Mouse (Mus musculus) limb, embryonic 15.5 days (tissue): ENCODE data around the gene Khk. TPM values are rescaled to one million over a fixed set of nuclear protein-coding genes. Genes with fewer than 3 reads are reported as not detected.
A peak's percentile ranks its signal among the peaks of the same experiment; 100 is the strongest.

ENCODE experiments used
- ATAC-seq: fragments of 200-750 bp; cut with Nextera tagmentation; 2 replicates; pipeline ENCODE4 v1.8.0; 2017; ENCODE audit warnings: low read depth, moderate TSS enrichment; ENCODE audit not compliant: insufficient number of reproducible peaks, low FRiP score, low TSS enrichment
- H3K27ac ChIP-seq: fragments of 300-500 bp; sonication (generic); 2 replicates; pipeline ENCODE4 v1.5.1; 2015; ENCODE audit warnings: moderate library complexity, mild to moderate bottlenecking, inconsistent platforms
- H3K27me3 ChIP-seq: fragments of 300-500 bp; sonication (generic); 2 replicates; pipeline ENCODE4 v1.6.1; 2015; ENCODE audit warnings: inconsistent platforms
- H3K36me3 ChIP-seq: fragments of 300-500 bp; sonication (generic); 2 replicates; pipeline ENCODE4 v1.6.1; 2015; ENCODE audit warnings: inconsistent platforms
- H3K4me1 ChIP-seq: fragments of 300-500 bp; sonication (generic); 2 replicates; pipeline ENCODE4 v1.6.1; 2015; ENCODE audit warnings: inconsistent platforms
- H3K4me2 ChIP-seq: fragments of 300-500 bp; sonication (generic); 2 replicates; pipeline ENCODE4 v1.6.1; 2015; ENCODE audit warnings: mild to moderate bottlenecking, inconsistent platforms
- H3K4me3 ChIP-seq: fragments of 300-500 bp; sonication (generic); 2 replicates; pipeline ENCODE4 v1.5.1; 2015; ENCODE audit warnings: mild to moderate bottlenecking, inconsistent platforms
- H3K9ac ChIP-seq: fragments of 300-500 bp; sonication (generic); 2 replicates; pipeline ENCODE4 v1.6.1; 2015; ENCODE audit warnings: inconsistent platforms
- H3K9me3 ChIP-seq: fragments of 300-500 bp; sonication (generic); 2 replicates; pipeline ENCODE4 v1.6.1; 2016; ENCODE audit warnings: inconsistent platforms
- WGBS: fragments of 180-500 bp; shearing (Covaris S2); methylation state at CpG from one replicate; pipeline ENCODE4 v1.1.7; 2015; 5-methylcytosine and 5-hydroxymethylcytosine counted together
- polyA plus RNA-seq: library from polyadenylated mRNA; unstranded; fragments of >200 nt; fragmentation: Nextera tagmentation; extraction: Ambion mirVana; gene quantifications from 2 replicates; pipeline ENCODE4 v1.2.1, GENCODE M21; 2015

Gene Khk
- polyA plus RNA-seq, 1 experiment from 2014 or later, result 23.6 TPM

DNA sequence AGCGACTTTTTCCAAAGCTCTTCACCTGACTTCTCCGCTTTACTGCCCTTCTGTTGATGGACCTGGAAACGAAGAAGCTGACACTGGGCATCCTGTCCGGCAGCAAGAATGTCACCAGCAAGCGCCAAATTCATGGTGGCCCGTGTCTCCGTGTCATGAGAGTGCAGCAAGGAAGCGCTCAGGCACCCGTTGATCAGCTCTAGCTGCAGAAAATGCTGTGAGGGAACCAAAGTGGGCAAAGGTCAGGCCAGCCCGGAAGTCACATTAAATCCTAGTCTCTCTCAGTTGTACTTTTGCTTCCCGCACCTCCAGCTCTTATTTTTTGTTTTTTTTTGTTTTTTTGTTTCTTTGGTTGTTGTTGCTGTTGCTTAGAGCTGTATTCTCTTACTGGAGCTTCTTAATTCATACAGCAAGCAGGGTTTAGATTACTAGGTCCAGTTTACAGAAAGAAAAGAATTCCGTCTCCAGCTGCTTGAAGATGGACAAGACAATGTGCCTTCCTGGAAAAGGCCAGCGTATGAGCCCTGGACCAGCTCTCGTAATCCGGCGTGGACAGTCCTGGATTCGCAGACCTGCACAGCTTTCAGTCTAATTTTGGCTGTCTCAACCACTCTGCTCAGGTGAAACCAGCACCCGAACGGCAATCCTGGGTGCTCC, 38.1 kb downstream of the Khk start:
- H3K27ac ChIP-seq, result peak overlapping the region; percentile 87
- WGBS, result 34% methylated on average over 19 of the region's 19 CpGs
- H3K9ac ChIP-seq, result peak overlapping the region; percentile 74
- peak overlapping the region; percentile 60 for H3K4me3 ChIP-seq
- no peaks in the 10 kb centered on the region for H3K27me3 ChIP-seq
- H3K36me3 ChIP-seq, result peaks cover 34% of the 10 kb centered on the region
- H3K4me1 ChIP-seq, result peaks cover 20% of the 10 kb centered on the region
- ATAC-seq, result no peak
- no peaks in the 10 kb centered on the region for H3K9me3 ChIP-seq
- H3K4me2 ChIP-seq, result peak overlapping the region; percentile 75

DNA sequence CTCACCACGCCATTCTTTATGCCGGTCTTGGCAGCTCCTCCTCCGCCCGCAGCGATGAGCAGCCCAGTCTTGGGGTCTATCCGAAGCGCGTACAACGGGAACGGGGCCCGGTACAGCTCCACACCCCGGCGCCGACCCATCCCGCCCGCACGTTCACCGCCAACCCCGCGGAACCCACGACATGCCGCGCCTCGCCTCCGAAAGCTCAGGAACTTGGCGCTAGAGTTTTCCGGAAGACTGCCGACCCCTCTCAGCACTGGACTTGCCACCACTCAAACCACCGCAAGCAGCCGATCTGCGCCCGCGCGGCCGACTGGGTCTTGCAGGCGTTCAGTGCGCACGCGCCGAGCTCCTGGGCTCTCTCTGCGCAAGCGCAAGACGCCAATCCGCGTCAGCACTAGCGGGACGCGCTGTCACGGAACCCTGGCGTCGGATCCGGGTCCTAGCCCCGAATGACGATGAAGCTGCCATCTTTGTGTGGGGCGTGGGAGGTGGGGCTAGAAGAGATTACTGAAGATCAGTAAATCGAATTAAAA, 38.8 kb downstream of the Khk start, which contains the start of gene Preb:
Gene Preb, minus strand, starts transcription at position 396 of the 536 bp plus-strand sequence.
- peak; percentile 95 for ATAC-seq
- H3K4me3 ChIP-seq, result peak within 1 kb of the TSS; percentile 60
- no peaks in the 10 kb centered on the region for H3K27me3 ChIP-seq
- peaks cover 27% of the 10 kb centered on the region for H3K36me3 ChIP-seq
- peak within 1 kb of the TSS; percentile 87 for H3K27ac ChIP-seq
- H3K9me3 ChIP-seq, result no peaks in the 10 kb centered on the region
- peak within 1 kb of the TSS; percentile 75 for H3K4me2 ChIP-seq
- H3K9ac ChIP-seq, result peak within 1 kb of the TSS; percentile 74
- H3K4me1 ChIP-seq, result peaks cover 20% of the 10 kb centered on the region
- under 1% methylated on average over 56 of the region's 56 CpGs for WGBS

DNA sequence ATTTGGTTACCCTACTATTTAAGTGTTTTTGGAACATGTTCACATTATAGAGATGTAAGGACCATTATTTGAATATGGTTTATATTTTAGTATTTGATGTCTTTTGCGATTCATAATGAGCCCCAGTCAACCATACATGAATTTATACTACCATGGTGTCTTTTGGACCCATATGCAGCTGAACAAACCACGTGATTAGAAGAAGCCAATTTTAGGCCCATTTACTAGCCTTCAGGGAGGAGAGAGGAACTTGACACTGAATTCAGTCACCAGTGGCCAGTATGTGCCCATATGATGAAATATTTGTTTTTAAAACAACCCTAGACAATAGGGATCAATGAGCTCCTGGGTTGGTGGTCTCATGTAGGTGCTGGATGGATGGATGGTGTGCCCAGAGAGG, 39.6 kb downstream of the Khk start:
- 86% methylated on average over 2 of the region's 2 CpGs for WGBS
- Histone ChIP-seq H3K4me3 (peak overlapping the region; percentile 60; the same call in 1 of the 2 replicates), H3K27me3 (0 out of 2 replicates have a peak, but pooled peaks cover 4% of the 10 kb centered on the region), H3K9ac (no peak overlapping the region), H3K36me3 (peaks cover 19% of the 10 kb centered on the region), H3K4me1 (peaks cover 20% of the 10 kb centered on the region), H3K4me2 (no peak overlapping the region), H3K27ac (no peak overlapping the region), H3K9me3 (no peaks in the 10 kb centered on the region)
- ATAC-seq, result no peak

DNA sequence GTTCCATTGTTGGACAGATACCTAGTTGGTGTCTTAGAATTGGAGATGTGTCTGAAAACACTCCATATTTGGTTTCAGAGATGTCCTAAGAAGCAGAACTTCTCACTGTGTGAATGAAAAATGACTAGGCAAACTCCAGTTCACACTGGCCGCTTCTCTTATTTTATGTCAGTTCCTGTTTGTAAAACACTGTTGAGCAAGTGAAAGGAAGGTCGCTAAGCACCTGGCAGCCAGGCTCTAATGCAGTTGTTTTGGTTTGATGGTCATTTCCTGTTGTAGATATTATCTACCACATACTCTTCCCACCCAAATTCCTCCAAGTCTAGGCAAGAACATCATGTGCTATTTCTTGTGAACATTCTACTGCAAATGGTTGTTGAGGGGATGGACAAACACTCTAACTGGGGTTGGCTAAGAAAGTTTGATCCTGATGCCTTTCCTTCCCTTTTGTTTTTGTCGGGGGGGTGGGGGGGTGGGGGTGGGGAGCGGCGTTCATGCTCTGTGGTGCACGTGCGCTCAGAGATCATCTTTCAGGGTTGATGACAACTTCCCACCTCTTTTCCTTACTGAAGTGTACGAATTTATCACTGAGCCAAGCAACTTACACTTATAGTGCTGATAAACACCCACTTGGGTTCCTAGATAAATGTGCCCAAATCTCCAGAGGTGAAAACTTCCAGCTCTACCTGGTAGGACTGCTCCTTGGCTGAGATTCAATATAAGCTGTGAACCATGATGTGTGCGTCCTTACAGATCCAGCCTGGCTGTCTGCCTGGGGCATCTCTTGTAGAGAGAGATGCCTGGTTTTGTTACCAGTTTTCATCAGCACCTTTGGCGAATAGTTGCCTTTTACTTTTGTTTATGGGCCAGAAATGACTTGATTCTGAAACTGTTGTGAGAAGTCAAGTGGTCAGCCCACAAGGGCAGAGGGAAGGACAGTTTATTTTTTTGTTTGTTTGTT, 40.6 kb downstream of the Khk start:
- Histone ChIP-seq H3K9ac (no peak overlapping the region), H3K4me2 (no peak overlapping the region), H3K4me3 (no peak overlapping the region), H3K4me1 (peaks cover 20% of the 10 kb centered on the region), H3K27ac (no peak overlapping the region), H3K36me3 (peaks cover 15% of the 10 kb centered on the region), H3K27me3 (0 out of 2 replicates have a peak, but pooled peaks cover 4% of the 10 kb centered on the region), H3K9me3 (no peaks in the 10 kb centered on the region)
- 77% methylated on average over 10 of the region's 10 CpGs for WGBS
- ATAC-seq, result no peak

DNA sequence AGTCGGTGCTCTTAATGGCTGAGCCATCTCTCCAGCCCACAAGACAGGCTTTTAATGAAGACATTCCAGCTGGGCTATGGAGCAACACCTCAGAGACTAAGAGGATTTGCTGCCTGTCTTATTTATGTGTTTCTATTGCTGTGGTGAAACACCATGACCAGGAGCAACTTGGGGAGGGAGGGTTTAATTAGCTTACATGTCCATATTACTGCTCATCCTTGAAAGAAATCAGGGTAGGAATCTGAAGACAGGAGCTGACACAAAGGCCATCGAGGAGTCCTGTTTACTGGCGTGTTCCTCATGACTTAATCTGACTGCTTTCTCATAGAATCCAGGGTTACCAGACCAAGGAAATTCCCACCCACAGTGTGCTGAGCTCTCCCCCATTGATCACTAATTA, 42.7 kb downstream of the Khk start:
- no peak overlapping the region for H3K4me3 ChIP-seq
- H3K27ac ChIP-seq, result no peak overlapping the region
- WGBS, result 73% methylated on average over 3 of the region's 3 CpGs
- H3K4me2 ChIP-seq, result no peak overlapping the region
- H3K9ac ChIP-seq, result no peak overlapping the region
- ATAC-seq, result no peak
- peaks cover 4% of the 10 kb centered on the region for H3K4me1 ChIP-seq
- H3K9me3 ChIP-seq, result no peaks in the 10 kb centered on the region
- H3K36me3 ChIP-seq, result no peaks in the 10 kb centered on the region
- H3K27me3 ChIP-seq, result peaks cover 4% of the 10 kb centered on the region; the same call in 1 of the 2 replicates

DNA sequence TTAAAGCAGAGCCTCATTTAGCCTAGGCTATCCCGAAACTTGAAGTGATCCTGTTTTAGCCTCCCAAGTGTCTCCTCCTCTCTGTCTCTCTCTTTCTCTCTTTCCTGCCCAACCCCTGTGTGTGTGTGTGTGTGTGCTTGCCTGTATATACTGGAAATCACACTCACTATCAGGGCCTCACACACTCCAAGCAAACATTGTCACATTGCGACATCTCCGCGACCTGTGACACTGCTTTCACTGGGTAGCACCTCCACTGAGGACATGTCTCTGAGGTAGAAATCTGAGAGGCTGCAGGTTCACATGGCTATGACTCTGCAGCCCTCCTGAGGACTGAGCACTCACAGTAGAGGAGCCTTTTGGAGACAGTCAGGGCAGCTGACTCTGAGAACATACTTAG, 45.0 kb downstream of the Khk start:
- Histone ChIP-seq H3K27ac (no peak overlapping the region), H3K4me1 (no peaks in the 10 kb centered on the region; the same call in 1 of the 2 replicates), H3K4me3 (no peak overlapping the region), H3K9me3 (no peaks in the 10 kb centered on the region), H3K27me3 (peaks cover 4% of the 10 kb centered on the region; the same call in 1 of the 2 replicates), H3K36me3 (no peaks in the 10 kb centered on the region), H3K4me2 (no peak overlapping the region), H3K9ac (no peak overlapping the region)
- no peak for ATAC-seq
- WGBS, result 88% methylated on average over 4 of the region's 4 CpGs

DNA sequence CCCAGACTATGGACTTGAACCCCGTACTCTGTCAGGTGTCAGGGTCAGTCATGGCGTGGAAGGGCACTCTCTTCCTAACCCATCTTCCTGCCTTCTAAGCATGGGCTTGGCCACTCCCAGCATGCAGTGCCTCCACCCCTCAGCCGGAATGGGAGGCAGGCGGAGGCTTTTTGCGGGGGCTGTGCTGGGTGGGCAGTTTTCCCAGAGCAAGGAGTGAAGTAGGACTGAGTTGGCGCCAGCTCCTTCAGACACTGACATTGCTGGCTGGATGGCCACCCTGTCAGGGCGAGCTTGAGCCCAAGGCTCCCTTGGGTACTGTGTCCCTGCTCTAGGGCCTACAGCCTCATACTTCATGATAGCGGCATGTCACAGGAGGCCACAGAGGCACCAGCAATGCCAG, 47.2 kb downstream of the Khk start, which contains the start of gene Tcf23:
Gene Tcf23, plus strand, starts transcription at position 247 of the 400 bp plus-strand sequence.
- WGBS, result 67% methylated on average over 8 of the region's 8 CpGs
- no peak within 1 kb of the TSS for H3K27ac ChIP-seq
- no peaks in the 10 kb centered on the region for H3K36me3 ChIP-seq
- no peaks in the 10 kb centered on the region; the same call in 1 of the 2 replicates for H3K4me1 ChIP-seq
- H3K9ac ChIP-seq, result no peak within 1 kb of the TSS
- no peak within 1 kb of the TSS for H3K4me3 ChIP-seq
- H3K4me2 ChIP-seq, result no peak within 1 kb of the TSS
- peak; percentile 27; the same call in 1 of the 2 replicates for ATAC-seq
- peaks cover 4% of the 10 kb centered on the region; the same call in 1 of the 2 replicates for H3K27me3 ChIP-seq
- no peaks in the 10 kb centered on the region for H3K9me3 ChIP-seq

DNA sequence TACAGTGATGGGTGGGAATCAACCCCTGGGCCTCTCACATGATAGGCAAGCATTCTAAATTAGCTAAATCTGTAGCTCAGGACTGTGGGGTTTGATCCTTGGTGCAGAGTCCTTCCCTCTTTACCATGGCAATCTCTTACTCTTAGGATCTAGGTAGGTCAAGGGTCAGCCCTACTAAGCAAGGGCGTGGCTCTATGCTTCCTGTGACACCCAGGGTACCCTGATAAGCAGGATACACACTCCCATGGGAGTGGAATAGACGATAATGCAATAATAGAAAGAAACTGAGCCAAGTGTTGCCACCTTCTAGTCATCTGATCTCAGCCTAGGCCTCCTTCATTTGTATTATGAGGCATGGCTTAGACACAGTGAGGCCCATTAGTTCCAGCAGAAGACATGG, 48.2 kb downstream of the Khk start:
- peaks cover 4% of the 10 kb centered on the region; the same call in 1 of the 2 replicates for H3K27me3 ChIP-seq
- H3K4me2 ChIP-seq, result no peak overlapping the region
- no peaks in the 10 kb centered on the region for H3K36me3 ChIP-seq
- no peak overlapping the region for H3K9ac ChIP-seq
- no peak overlapping the region for H3K4me3 ChIP-seq
- no peak for ATAC-seq
- H3K27ac ChIP-seq, result no peak overlapping the region
- no peaks in the 10 kb centered on the region for H3K9me3 ChIP-seq
- 83% methylated on average over 2 of the region's 2 CpGs for WGBS
- H3K4me1 ChIP-seq, result no peaks in the 10 kb centered on the region; the same call in 1 of the 2 replicates

DNA sequence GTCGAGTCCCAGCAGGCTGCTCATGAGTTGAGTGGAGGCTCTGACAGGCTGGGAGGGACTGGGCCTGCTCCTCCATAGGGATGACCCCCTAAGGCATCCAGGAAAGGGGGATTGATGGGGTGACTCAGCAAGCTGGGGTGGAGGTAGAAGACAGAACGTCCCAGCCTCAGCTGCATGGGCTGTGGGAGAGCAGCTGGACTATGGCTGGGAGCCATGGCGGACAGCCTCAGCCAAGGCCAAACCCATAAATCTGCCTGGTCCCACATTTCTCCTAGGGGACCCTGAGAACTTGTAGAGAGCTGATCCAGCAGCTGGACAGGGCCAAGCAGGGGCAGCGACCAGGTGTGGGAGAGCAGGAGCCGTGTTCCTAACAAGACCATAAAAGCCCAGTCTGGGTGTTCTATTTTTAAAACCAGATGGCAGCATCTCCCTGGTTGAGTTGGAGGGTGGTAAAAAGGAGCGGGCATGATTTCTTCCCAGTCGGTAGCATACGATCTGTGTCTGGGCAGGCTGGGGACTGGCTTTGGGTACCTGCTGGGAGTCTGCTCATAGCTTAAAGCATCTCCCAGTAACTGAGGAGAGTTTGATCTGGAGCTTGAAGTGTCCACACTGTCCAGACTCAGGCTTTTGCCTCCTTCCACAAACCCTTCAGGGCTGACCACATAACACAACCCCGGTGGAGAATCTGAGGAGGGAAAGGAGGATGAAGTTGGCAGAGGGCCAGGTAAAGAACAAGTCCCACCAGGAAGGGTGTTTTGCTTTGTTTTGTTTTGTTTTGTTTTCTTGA, 53.8 kb downstream of the Khk start:
- no peak for ATAC-seq
- 23% methylated on average over 9 of the region's 9 CpGs for WGBS
- H3K9ac ChIP-seq, result no peak overlapping the region
- no peaks in the 10 kb centered on the region for H3K9me3 ChIP-seq
- no peaks in the 10 kb centered on the region for H3K27me3 ChIP-seq
- no peak overlapping the region for H3K4me3 ChIP-seq
- H3K4me1 ChIP-seq, result peaks cover 7% of the 10 kb centered on the region
- H3K27ac ChIP-seq, result no peak overlapping the region
- no peak overlapping the region for H3K4me2 ChIP-seq
- H3K36me3 ChIP-seq, result no peaks in the 10 kb centered on the region
